Comparison of ENCODE assay signal across 24 mouse cellular contexts in genomic region chr7:140042728-140043127, GRCm38 (mm10). TPM values are rescaled to one million over a fixed set of nuclear protein-coding genes. Genes with fewer than 3 reads are reported as not detected.
"Had no signal": no experiment of that assay in that cellular context is flagged by ENCODE, and none has a peak within 500 bp of the region (broad histone marks: within the 10 kb centered on the region; RNA-seq: fewer than 3 reads in every experiment).

No protein-coding gene starts in this region.

- H3K9ac ChIP-seq: liver, embryonic 14.5 days; lung, embryonic 14.5 days; midbrain, embryonic 12.5 days; neural tube, embryonic 13.5 days; stomach, embryonic 15.5 days had no signal

- DNase-seq: kidney, adult 18-20 months; kidney, adult 9 months; kidney, postnatal 14 days; kidney, postnatal 4 days; lung, embryonic 14.5 days; retina, postnatal 1 day; right cerebral cortex, postnatal 25 days; spleen, adult 18-20 months; thymus, postnatal 25 days had no signal

- H3K9me3 ChIP-seq: midbrain, embryonic 12.5 days; neural tube, embryonic 13.5 days; stomach, embryonic 15.5 days had no signal

- H3K4me3 ChIP-seq: midbrain, embryonic 12.5 days; myocyte; neural tube, embryonic 13.5 days; stomach, embryonic 15.5 days had no signal

- H3K4me2 ChIP-seq: lung, embryonic 14.5 days; midbrain, embryonic 12.5 days; neural tube, embryonic 13.5 days; stomach, embryonic 15.5 days had no signal

- H3K27ac ChIP-seq: liver, embryonic 14.5 days; macrophage; midbrain, embryonic 12.5 days; neural tube, embryonic 13.5 days; stomach, embryonic 15.5 days had no signal

- ATAC-seq: lung, postnatal 0 days; midbrain, embryonic 16.5 days had no signal

RNA-seq across cellular contexts. Expression of gene Msx3, which starts 6.2 kb away (rescaled TPM):
- total RNA-seq: left cerebral cortex, adult 18-20 months; megakaryocyte, adult 5-6 weeks; monocyte, adult 5-6 weeks; neutrophil, adult 5-6 weeks had no signal
- polyA plus RNA-seq: kidney, embryonic 16.5 days; limb, embryonic 11.5 days; limb, embryonic 14.5 days; liver, embryonic 14.5 days; lung, embryonic 14.5 days; lung, postnatal 0 days; macrophage; stomach, embryonic 15.5 days had no signal

RNA-seq across cellular contexts. Expression of gene Caly, which starts 39.6 kb away (rescaled TPM):
- total RNA-seq: megakaryocyte, adult 5-6 weeks; monocyte, adult 5-6 weeks; neutrophil, adult 5-6 weeks had no signal
- polyA plus RNA-seq: liver, embryonic 14.5 days; lung, embryonic 14.5 days; macrophage; myocyte had no signal
